Mouse (Mus musculus): ENCODE results near the gene Prrc2a. TPM values are rescaled to one million over a fixed set of nuclear protein-coding genes. Genes with fewer than 3 reads are reported as not detected.

Prrc2a gene
- total RNA-seq (2023): 100 to 1,000 TPM; 187 TPM

DNA sequence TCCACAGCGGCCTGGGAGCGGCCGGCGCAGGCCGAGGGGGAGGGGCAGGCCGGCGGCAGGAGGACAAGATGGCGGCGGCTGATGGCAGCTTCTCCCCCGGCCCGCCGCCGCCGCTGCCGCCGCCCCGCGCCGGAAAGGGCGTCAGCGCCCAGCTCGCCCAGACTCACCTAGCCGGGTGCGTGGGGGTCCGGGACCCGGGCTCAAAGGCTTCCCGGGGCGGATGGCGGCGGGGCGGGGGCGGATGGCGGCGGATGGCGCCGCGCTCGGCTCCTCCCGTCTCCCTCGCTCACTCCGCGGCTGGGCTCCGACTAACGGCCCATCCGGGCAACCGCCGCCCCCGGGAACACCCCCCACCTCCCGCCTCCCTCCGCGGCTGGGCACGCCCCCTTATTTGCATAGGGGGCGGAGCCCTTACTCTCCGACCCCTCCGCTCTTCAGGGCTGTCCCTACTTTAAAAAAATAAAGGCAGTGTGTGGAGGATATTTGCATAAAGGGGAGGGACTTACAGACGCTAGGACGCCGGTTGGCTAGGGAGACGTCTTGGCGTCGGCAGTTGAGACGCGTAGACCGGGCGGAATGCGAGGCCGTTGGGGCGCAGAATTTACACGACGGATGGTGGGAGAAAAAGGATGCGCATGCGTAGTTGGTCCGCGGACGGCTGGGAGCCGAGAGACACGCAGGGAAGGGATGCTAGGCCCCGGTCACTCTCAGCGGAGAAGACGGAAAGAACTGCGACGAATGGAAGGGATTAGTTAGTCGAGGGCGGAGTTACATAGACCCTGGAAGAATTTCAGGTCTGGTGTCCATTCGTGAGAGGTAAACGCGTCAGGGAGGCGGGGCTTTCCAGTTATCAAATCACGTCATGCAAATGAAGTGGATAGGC lies at the start of gene Prrc2a:
Prrc2a (minus strand) TSS at position 330 of the 883 bp plus-strand sequence.

GRCm38 (mm10) chr17:35204494-35205379 lies 40.0 kb upstream of the Prrc2a start, which contains the start of gene Lta:
Gene Lta (minus strand): TSS chr17:35205351.

DNA sequence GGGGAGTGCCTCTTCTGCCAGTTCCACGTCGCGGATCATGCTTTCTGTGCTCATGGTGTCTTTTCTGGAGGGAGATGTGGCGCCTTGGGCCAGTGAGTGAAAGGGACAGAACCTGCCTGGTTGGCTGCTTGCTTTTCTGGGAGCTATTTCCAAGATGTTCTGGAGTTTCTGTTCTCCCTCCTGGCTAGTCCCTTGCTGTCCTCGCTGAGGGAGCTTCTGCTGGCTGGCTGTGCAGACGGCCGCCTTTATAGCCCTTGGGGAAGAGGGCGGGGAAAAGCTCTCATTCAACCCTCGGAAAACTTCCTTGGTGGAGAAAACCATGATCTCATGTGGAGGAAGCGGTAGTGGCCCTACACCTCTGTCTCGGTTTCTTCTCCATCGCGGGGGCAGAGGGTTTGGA lies 37.1 kb upstream of the Prrc2a start, which contains the start of gene Tnf:
Tnf (minus strand) TSS at position 221 of the 400 bp plus-strand sequence.

DNA sequence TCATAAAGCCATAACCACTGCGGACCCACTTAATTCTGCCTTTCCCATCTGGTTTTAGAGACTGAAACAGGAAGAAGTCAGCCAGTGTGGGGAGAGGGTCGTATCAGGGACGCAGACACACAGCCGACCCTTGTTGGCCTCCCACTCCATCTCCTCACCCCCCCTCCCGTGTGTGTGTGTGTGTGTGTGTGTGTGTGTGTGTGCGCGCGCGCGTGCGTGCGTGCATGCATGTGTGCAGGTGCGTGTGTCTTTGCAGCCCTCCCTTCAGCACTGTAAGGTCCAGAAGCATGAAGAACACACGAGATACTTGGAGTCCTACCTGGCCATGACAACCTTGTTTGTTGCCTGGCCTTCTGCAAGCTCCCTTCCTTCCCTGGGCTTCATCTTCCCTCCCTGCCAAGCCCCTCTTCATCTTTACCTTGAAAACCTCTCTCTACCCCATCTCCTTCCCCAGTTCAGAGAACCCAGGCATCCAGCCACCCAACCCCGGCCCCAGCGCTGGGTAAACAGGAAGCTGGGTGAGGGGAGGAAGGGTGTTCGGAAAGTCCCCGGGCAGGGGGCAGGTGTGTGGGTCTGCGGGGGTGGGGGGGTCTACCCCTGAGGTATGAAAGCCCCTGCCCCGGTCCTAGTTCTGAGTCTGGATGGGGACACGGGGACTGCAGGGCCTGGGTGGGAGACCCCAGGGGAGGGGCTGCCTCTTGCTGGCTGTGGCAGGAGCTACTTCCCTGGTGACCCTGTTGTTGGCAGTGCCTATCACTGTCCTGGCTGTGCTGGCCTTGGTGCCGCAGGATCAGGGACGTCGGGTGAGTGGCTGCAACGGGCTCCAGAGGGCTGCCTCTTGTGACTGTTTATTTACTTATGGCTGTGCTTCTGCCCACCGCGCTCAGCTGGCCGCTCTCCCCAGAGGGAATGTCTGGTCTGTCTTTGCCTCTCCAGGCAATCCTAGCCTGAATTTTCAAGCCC lies 29.5 kb upstream of the Prrc2a start, which contains the start of gene Ltb:
Ltb (plus strand) TSS at position 559 of the 963 bp plus-strand sequence.

GRCm38 (mm10) chr17:35187959-35188610 lies 23.4 kb upstream of the Prrc2a start, which contains the start of gene Lst1:
Gene Lst1 (minus strand): TSS chr17:35188439.

DNA sequence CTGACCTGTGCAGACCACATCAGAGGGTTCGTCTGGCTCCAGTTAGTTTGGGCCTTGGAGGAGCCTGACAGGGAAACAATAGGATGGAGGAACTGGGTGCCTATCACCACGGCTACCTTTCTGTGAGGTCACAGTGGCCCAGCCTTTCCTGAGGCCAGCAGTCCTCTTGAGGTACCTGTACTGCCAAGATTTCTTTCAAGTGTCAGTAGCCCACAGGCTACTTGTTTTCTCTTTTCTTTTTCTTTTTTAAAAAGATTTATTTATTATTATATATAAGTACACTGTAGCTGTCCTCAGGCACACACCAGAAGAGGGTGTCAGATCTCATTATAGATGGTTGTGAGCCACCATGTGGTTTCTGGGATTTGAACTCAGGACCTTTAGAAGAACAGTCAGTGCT lies 11.3 kb upstream of the Prrc2a start, which contains the start of gene Aif1:
Aif1 (minus strand) TSS at position 101 of the 400 bp plus-strand sequence.

DNA sequence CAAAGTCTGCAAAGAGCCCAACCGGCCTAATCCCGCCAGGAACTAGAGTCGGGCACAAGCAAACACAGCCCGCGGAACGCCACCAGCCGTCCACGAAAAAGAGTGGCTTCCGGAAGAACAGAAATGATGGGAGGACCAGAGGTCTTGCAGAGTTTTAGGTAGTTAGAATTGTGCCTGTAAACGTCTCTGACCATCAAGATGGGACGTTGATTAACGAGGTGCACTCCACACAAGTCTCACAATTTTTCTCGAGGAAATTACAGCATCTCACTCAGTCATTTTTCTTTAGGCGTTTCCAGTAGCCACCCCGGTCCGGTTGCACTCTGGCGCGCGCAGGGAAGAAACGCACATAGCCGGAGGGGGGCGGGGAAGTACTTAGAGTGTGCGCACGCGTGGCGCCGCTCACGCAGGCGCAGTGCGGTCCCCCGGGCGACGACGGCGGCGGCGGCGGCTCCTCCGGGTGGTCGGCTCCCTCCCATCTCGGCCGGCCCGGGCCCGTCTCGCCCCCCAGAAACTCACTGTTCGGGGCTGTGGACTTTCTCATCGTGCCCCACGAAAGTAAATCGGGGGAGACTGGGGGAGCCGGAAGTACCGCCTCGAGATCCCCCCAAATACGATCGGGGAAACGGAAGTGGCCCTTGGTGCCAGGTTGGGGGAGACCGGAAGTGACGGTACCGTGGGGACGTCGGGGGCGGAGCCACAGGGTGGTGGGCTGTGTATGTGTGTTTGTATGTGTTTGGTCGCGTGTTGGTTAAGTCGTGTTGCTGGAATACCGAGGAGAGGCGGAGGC lies 29.7 kb downstream of the Prrc2a start, which contains the start of gene Bag6:
Bag6 (plus strand) TSS at position 378 of the 790 bp plus-strand sequence.

DNA sequence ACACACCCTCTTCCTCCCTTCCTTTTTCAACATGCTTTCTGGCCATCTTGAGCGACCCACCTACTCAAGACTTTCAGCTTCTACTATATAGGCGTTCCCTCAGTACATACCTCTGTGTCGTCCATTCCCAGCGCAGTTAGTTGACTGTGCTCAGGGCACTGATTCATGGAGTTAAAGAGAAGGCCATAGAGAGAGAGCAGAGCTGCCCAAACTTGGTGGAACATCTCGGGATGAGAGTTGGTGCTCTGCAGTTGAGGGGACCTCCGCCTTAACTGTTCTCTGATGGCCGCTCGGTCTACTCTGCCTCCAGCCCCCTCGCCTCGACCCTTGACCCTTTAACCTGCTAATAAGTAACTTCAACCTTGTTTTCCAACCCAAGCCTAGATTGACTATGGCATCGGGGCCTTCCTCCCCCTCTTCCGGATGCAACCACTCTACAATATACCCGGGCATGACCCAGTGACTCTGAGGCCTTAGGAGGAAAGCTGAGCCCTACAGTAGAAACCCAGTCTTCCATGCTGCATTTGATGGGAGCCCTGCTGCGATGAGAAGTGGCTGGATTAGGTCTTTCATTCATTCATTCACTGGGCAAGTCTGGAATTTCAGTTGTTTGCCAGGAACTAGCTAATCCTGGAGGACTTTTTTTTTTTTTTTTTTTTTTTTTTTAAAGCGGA lies 33.1 kb downstream of the Prrc2a start, which contains the start of gene Apom:
Apom (minus strand) TSS at position 551 of the 674 bp plus-strand sequence.

GRCm38 (mm10) chr17:35126206-35126611 lies 38.5 kb downstream of the Prrc2a start, which contains the start of gene D17H6S53E:
Gene D17H6S53E (plus strand): TSS chr17:35126373.

DNA sequence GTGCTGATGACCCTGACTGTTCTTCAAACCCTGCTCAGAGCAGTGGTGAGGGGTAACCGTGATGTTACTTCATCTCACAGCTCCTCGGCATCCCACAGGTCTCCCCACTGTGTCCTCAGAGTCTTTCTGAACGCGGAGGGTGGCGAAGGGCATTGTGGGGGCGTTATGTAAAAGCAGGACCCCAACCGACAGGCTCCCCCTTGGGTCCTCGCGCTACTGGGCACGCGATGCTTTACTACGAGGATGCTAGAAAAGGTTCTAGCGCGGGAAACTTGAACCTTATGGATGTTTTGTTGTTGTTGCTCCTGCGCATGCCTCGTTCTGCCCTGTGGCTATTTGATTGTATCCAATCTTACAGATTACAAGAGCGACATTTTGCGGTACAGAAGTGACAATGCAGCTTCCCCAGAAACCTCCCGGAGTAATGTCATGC lies 42.8 kb downstream of the Prrc2a start, which contains the start of gene Csnk2b:
Csnk2b (minus strand) TSS at position 183 of the 433 bp plus-strand sequence.

DNA sequence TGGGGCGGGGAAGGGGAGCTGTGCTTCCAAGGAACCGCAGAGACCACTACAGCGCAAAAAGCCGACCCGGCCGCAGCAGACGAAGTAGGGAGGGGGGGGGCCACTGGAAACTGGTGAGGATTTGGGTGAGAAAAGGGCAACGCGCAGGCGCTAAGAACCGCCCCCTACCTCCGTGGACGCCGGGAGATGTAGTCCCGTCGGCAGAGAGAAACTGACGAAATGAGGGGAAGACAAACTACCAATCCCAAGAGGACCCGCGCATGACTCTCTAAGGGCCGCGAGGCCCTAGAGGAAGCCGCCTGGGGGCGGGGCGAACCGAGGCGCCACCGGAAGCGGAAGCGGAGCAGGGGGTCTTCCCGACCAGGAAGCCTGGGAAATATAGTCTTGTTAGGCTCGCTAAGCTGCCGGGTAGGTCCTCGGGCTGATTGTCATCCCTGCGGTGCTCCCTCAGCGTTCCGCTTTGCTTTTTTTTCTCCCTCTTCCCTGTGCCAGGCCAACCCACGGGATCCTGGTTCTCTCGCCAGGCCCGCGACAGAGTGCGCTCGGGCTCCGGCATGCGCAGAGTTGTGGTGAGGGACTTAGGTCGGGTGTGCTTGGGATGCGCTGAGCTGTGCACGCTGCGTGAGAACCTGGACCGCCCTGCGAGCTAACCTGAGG lies 43.4 kb downstream of the Prrc2a start, which contains the start of gene Gpank1:
Gpank1 (plus strand) TSS at position 313 of the 657 bp plus-strand sequence.

DNA sequence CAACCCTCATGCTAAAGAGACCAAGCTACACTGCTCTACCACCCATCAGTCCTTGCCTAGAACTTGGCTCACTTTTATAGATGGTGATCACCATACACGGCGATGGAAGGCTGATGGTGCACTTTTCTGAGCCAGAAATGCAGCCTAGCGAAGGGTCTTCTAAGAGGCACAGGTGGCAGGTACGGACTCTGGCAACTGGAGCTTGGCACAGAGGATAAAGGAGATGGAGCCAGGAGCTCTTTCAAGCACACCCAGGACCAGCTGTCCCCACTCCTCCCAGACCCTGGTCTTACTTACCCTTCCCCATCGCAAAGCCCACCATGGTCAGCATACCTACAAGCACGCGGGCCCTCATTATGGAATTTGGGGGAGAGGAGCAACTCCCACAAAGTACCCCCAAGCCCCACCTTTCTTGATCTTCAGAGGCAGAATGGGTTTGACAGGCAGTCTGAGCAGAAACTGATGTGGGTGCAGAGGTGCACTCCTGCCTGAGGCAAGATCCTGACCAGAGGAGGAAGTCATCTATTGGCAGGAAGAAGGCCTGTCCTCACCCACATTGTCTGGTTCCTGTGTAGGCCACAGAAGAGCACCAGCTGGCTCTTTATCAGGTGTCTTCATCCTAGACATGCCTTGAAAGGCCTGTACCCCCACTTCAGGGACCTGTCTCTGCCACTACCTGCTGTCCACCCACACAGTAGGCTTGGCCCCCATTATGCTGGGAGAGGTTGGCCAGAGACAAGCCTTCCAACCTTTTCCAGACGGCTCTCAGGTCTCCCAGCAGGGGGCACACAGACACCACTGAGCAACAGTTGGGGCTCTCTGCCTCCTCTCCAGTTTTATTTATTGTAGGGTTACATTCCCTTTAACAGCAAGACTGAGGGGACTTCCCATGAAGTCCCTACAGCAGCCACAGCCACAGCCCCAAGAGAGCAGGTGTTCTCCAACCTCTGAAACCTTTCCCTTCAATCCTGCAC lies 49.4 kb downstream of the Prrc2a start, which contains the start of gene Ly6g5b:
Ly6g5b (minus strand) TSS at position 383 of the 974 bp plus-strand sequence.

GRCm38 (mm10) chr17:35108097-35108496 lies 56.6 kb downstream of the Prrc2a start, which contains the start of gene Ly6g5c:
Gene Ly6g5c (plus strand): TSS chr17:35108279.

